Mouse (Mus musculus): Measurements from ENCODE around the gene Cant1. TPM values are rescaled to one million over a fixed set of nuclear protein-coding genes. Genes with fewer than 3 reads are reported as not detected.
A peak's percentile ranks its signal among the peaks of the same experiment; 100 is the strongest.

Cant1 gene
- polyA plus RNA-seq (2014; fragmentation: Nextera tagmentation; extraction: Ambion mirVana) = 19.4 and 21.7 TPM in 2 replicates

- H3K27ac ChIP-seq (ENCODE audit: low read depth, low read length) = 0 out of 2 replicates have a peak within 1 kb of the TSS, but pooled peaks have one; percentile 21
- peak; percentile 100 for DNase-seq (ENCODE audit: low spot score, missing footprints)
- WGBS = under 1% methylated on average over 41 of the region's 50 CpGs
Observed at GRCm38 (mm10) chr11:118418834-118419504, at the start of gene Cant1. TSS of gene Cant1 (minus strand) at chr11:118419086.

GRCm38 (mm10) chr11:118467441-118468035 lies 48.7 kb upstream of the Cant1 start:
- Histone ChIP-seq H3K27me3 (ENCODE audit: control insufficient read depth, insufficient read depth, low read length) (no peaks in the 10 kb centered on the region), H3K4me3 (ENCODE audit: low read depth, low read length) (no peak overlapping the region), H3K4me1 (ENCODE audit: control insufficient read depth, insufficient read depth, low read length) (no peaks in the 10 kb centered on the region), H3K36me3 (ENCODE audit: control insufficient read depth, insufficient read depth, low read length) (no peaks in the 10 kb centered on the region), H3K4me2 (no peak overlapping the region), H3K27ac (ENCODE audit: low read depth, low read length) (no peak overlapping the region), H3K9me3 (ENCODE audit: control insufficient read depth, low read length) (no peaks in the 10 kb centered on the region), H3K9ac (ENCODE audit: low read length) (no peak overlapping the region)
- DNase-seq (ENCODE audit: low spot score, missing footprints) (no peak), ATAC-seq (ENCODE audit: low FRiP score) (no peak)
- WGBS = 57% methylated on average over 11 of the region's 11 CpGs

More at GRCm38 (mm10) chr11:118418834-118419504, at the start of gene Cant1:
- H3K4me2 ChIP-seq = peak within 1 kb of the TSS; percentile 87
- no peaks in the 10 kb centered on the region for H3K36me3 ChIP-seq (ENCODE audit: control insufficient read depth, insufficient read depth, low read length)
- H3K9ac ChIP-seq (ENCODE audit: low read length) = peak within 1 kb of the TSS; percentile 94
- peak; percentile 94 for ATAC-seq (ENCODE audit: low FRiP score)
- H3K4me1 ChIP-seq (ENCODE audit: control insufficient read depth, insufficient read depth, low read length) = peaks cover 20% of the 10 kb centered on the region
- no peaks in the 10 kb centered on the region for H3K9me3 ChIP-seq (ENCODE audit: control insufficient read depth, low read length)
- peak within 1 kb of the TSS; percentile 88 for H3K4me3 ChIP-seq (ENCODE audit: low read depth, low read length)
- H3K27me3 ChIP-seq (ENCODE audit: control insufficient read depth, insufficient read depth, low read length) = no peaks in the 10 kb centered on the region

GRCm38 (mm10) chr11:118460280-118460679 lies 41.4 kb upstream of the Cant1 start:
- Histone ChIP-seq H3K9ac (ENCODE audit: low read length) (no peak overlapping the region), H3K27me3 (ENCODE audit: control insufficient read depth, insufficient read depth, low read length) (no peaks in the 10 kb centered on the region), H3K36me3 (ENCODE audit: control insufficient read depth, insufficient read depth, low read length) (no peaks in the 10 kb centered on the region), H3K4me1 (ENCODE audit: control insufficient read depth, insufficient read depth, low read length) (no peaks in the 10 kb centered on the region), H3K4me2 (no peak overlapping the region), H3K9me3 (ENCODE audit: control insufficient read depth, low read length) (no peaks in the 10 kb centered on the region), H3K4me3 (ENCODE audit: low read depth, low read length) (no peak overlapping the region), H3K27ac (ENCODE audit: low read depth, low read length) (no peak overlapping the region)
- DNase-seq (ENCODE audit: low spot score, missing footprints) (no peak), ATAC-seq (ENCODE audit: low FRiP score) (no peak)
- 56% methylated on average over 6 of the region's 6 CpGs for WGBS

- no peak overlapping the region for H3K9ac ChIP-seq (ENCODE audit: low read length)
- no peaks in the 10 kb centered on the region for H3K27me3 ChIP-seq (ENCODE audit: control insufficient read depth, insufficient read depth, low read length)
- H3K4me3 ChIP-seq (ENCODE audit: low read depth, low read length) = no peak overlapping the region
- WGBS = 79% methylated on average over 4 of the region's 4 CpGs
- no peak for ATAC-seq (ENCODE audit: low FRiP score)
- no peak overlapping the region for H3K4me2 ChIP-seq
- no peak overlapping the region for H3K27ac ChIP-seq (ENCODE audit: low read depth, low read length)
- no peaks in the 10 kb centered on the region for H3K36me3 ChIP-seq (ENCODE audit: control insufficient read depth, insufficient read depth, low read length)
- no peak for DNase-seq (ENCODE audit: low spot score, missing footprints)
- no peaks in the 10 kb centered on the region for H3K9me3 ChIP-seq (ENCODE audit: control insufficient read depth, low read length)
- H3K4me1 ChIP-seq (ENCODE audit: control insufficient read depth, insufficient read depth, low read length) = no peaks in the 10 kb centered on the region
Observed at GRCm38 (mm10) chr11:118459536-118459935, 40.6 kb upstream of the Cant1 start.

- no peak overlapping the region for H3K27ac ChIP-seq (ENCODE audit: low read depth, low read length)
- 66% methylated on average over 8 of the region's 8 CpGs for WGBS
Observed at GRCm38 (mm10) chr11:118459051-118459450, 40.2 kb upstream of the Cant1 start.

GRCm38 (mm10) chr11:118456937-118457336 lies 38.1 kb upstream of the Cant1 start:
- no peaks in the 10 kb centered on the region for H3K36me3 ChIP-seq (ENCODE audit: control insufficient read depth, insufficient read depth, low read length)
- 84% methylated on average over 11 of the region's 11 CpGs for WGBS
- no peak overlapping the region for H3K4me2 ChIP-seq
- H3K4me3 ChIP-seq (ENCODE audit: low read depth, low read length) = no peak overlapping the region
- no peaks in the 10 kb centered on the region for H3K4me1 ChIP-seq (ENCODE audit: control insufficient read depth, insufficient read depth, low read length)
- no peaks in the 10 kb centered on the region for H3K27me3 ChIP-seq (ENCODE audit: control insufficient read depth, insufficient read depth, low read length)
- ATAC-seq (ENCODE audit: low FRiP score) (no peak), DNase-seq (ENCODE audit: low spot score, missing footprints) (no peak)
- no peaks in the 10 kb centered on the region for H3K9me3 ChIP-seq (ENCODE audit: control insufficient read depth, low read length)
- no peak overlapping the region for H3K9ac ChIP-seq (ENCODE audit: low read length)
- H3K27ac ChIP-seq (ENCODE audit: low read depth, low read length) = no peak overlapping the region

More at GRCm38 (mm10) chr11:118459051-118459450, 40.2 kb upstream of the Cant1 start:
- Histone ChIP-seq H3K9ac (ENCODE audit: low read length) (no peak overlapping the region), H3K4me2 (no peak overlapping the region), H3K9me3 (ENCODE audit: control insufficient read depth, low read length) (no peaks in the 10 kb centered on the region), H3K36me3 (ENCODE audit: control insufficient read depth, insufficient read depth, low read length) (no peaks in the 10 kb centered on the region), H3K4me1 (ENCODE audit: control insufficient read depth, insufficient read depth, low read length) (no peaks in the 10 kb centered on the region), H3K27me3 (ENCODE audit: control insufficient read depth, insufficient read depth, low read length) (no peaks in the 10 kb centered on the region), H3K4me3 (ENCODE audit: low read depth, low read length) (no peak overlapping the region)
- no peak for ATAC-seq (ENCODE audit: low FRiP score)
- DNase-seq (ENCODE audit: low spot score, missing footprints) = no peak

- no peaks in the 10 kb centered on the region for H3K27me3 ChIP-seq (ENCODE audit: control insufficient read depth, insufficient read depth, low read length)
- WGBS = 89% methylated on average over 6 of the region's 6 CpGs
Observed at GRCm38 (mm10) chr11:118455788-118456187, 36.9 kb upstream of the Cant1 start.

GRCm38 (mm10) chr11:118453886-118454671 lies 35.2 kb upstream of the Cant1 start:
- Histone ChIP-seq H3K4me3 (ENCODE audit: low read depth, low read length) (no peak overlapping the region), H3K4me2 (no peak overlapping the region), H3K36me3 (ENCODE audit: control insufficient read depth, insufficient read depth, low read length) (no peaks in the 10 kb centered on the region), H3K27me3 (ENCODE audit: control insufficient read depth, insufficient read depth, low read length) (no peaks in the 10 kb centered on the region), H3K9ac (ENCODE audit: low read length) (no peak overlapping the region), H3K4me1 (ENCODE audit: control insufficient read depth, insufficient read depth, low read length) (no peaks in the 10 kb centered on the region), H3K27ac (ENCODE audit: low read depth, low read length) (no peak overlapping the region), H3K9me3 (ENCODE audit: control insufficient read depth, low read length) (no peaks in the 10 kb centered on the region)
- DNase-seq (ENCODE audit: low spot score, missing footprints) (no peak), ATAC-seq (ENCODE audit: low FRiP score) (no peak)
- 73% methylated on average over 11 of the region's 11 CpGs for WGBS

More at GRCm38 (mm10) chr11:118455788-118456187, 36.9 kb upstream of the Cant1 start:
- no peaks in the 10 kb centered on the region for H3K4me1 ChIP-seq (ENCODE audit: control insufficient read depth, insufficient read depth, low read length)
- H3K9ac ChIP-seq (ENCODE audit: low read length) = no peak overlapping the region
- no peaks in the 10 kb centered on the region for H3K36me3 ChIP-seq (ENCODE audit: control insufficient read depth, insufficient read depth, low read length)
- H3K4me3 ChIP-seq (ENCODE audit: low read depth, low read length) = no peak overlapping the region
- ATAC-seq (ENCODE audit: low FRiP score) (no peak), DNase-seq (ENCODE audit: low spot score, missing footprints) (no peak)
- H3K27ac ChIP-seq (ENCODE audit: low read depth, low read length) = no peak overlapping the region
- no peaks in the 10 kb centered on the region for H3K9me3 ChIP-seq (ENCODE audit: control insufficient read depth, low read length)
- no peak overlapping the region for H3K4me2 ChIP-seq

- no peak overlapping the region for H3K27ac ChIP-seq (ENCODE audit: low read depth, low read length)
- H3K4me1 ChIP-seq (ENCODE audit: control insufficient read depth, insufficient read depth, low read length) = no peaks in the 10 kb centered on the region
- 59% methylated on average over 2 of the region's 2 CpGs for WGBS
- no peak for DNase-seq (ENCODE audit: low spot score, missing footprints)
- ATAC-seq (ENCODE audit: low FRiP score) = no peak
- H3K4me2 ChIP-seq = no peak overlapping the region
- H3K27me3 ChIP-seq (ENCODE audit: control insufficient read depth, insufficient read depth, low read length) = no peaks in the 10 kb centered on the region
- H3K4me3 ChIP-seq (ENCODE audit: low read depth, low read length) = no peak overlapping the region
- no peak overlapping the region for H3K9ac ChIP-seq (ENCODE audit: low read length)
- no peaks in the 10 kb centered on the region for H3K9me3 ChIP-seq (ENCODE audit: control insufficient read depth, low read length)
- no peaks in the 10 kb centered on the region for H3K36me3 ChIP-seq (ENCODE audit: control insufficient read depth, insufficient read depth, low read length)
Observed at GRCm38 (mm10) chr11:118452955-118453354, 34.1 kb upstream of the Cant1 start.
